Mouse (Mus musculus): ENCODE data around the gene 2610021A01Rik. TPM values are rescaled to one million over a fixed set of nuclear protein-coding genes. Genes with fewer than 3 reads are reported as not detected.

2610021A01Rik gene
- 25.5 TPM for polyA plus RNA-seq (2014; fragmentation: Illumina TruSeq; extraction: RNeasy Lipid Tissue Mini Kit (QIAGEN cat#74804); ENCODE audit: low read depth, low replicate concordance)

GRCm38 (mm10) chr7:41599034-41599813 is at the start of gene 2610021A01Rik:
Gene 2610021A01Rik, plus strand, starts transcription at chr7:41599230.

DNA sequence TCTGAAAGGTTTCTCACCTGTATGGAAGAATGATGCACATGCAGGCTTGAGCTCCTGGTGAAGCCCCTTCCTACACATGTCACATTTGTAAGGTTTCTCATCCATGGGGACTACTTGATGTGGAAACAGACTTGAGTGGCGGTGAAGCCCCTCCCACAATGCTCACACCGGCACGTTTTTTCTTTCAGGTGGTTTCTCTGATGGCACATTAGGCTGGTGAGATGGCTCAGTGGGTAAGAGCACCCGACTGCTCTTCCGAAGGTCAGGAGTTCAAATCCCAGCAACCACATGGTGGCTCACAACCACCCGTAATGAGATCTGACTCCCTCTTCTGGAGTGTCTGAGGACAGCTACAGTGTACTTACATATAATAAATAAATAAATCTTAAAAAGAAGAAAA is 25.5 kb upstream of the 2610021A01Rik start, which contains the start of gene Gm6871:
Gene Gm6871, minus strand, starts transcription at position 101 of the 400 bp plus-strand sequence.

DNA sequence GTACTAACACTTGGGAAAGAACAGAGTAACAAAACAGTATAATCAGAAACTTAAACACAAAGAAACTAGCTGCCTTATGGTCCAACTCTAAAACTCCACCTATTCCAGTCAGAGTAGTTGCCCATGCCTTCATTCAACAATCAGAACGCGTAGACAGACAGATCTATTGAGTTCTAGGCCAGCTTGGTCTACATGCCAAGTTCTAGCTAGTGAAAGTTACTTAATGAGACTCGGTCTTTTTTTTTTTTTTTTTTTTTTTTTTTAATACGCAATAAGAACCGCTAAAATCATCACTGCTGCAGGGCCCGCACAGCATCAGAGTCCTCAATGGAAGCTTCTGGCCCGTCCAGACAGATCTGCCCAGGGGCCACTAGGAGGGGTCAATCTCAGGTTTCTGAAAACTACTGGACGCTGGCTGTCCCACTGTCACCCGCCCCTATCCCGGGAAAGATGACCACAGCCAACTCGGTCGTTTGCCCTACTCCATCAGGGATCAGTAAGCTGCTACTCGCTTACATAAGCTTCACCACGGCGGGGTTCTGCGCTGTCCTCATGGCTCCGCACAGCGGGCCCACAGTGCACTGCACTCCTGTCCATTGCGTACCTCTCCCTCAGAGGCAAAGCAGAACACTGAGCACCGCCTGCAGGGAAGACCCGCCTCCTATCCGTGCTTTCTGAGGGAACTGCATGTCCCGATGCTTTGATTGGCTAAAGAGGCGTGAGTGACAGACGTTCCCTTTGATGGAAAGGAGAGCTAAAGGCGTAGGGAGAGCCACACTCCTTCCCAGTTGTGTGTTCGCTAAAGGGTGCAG is 33.6 kb downstream of the 2610021A01Rik start, which contains the start of gene Zfp788:
Gene Zfp788, plus strand, starts transcription at position 795 of the 812 bp plus-strand sequence.

Other genes with a start within 250 kb of the 2610021A01Rik start
- 57.8 TPM for gene AI987944, start 205.9 kb upstream of the 2610021A01Rik start, polyA plus RNA-seq (2014; fragmentation: Illumina TruSeq; extraction: RNeasy Lipid Tissue Mini Kit (QIAGEN cat#74804); ENCODE audit: low read depth, low replicate concordance)
- 2.3 TPM for gene Vmn2r57, start 150.5 kb upstream of the 2610021A01Rik start, polyA plus RNA-seq (2014; fragmentation: Illumina TruSeq; extraction: RNeasy Lipid Tissue Mini Kit (QIAGEN cat#74804); ENCODE audit: low read depth, low replicate concordance)
- gene Gm20449, start 99.8 kb upstream of the 2610021A01Rik start, polyA plus RNA-seq (2014; fragmentation: Illumina TruSeq; extraction: RNeasy Lipid Tissue Mini Kit (QIAGEN cat#74804); ENCODE audit: low read depth, low replicate concordance) = 0.40 TPM
- 18.6 TPM for gene AW146154, start 99.3 kb upstream of the 2610021A01Rik start, polyA plus RNA-seq (2014; fragmentation: Illumina TruSeq; extraction: RNeasy Lipid Tissue Mini Kit (QIAGEN cat#74804); ENCODE audit: low read depth, low replicate concordance)
- gene Gm6871, start 25.6 kb upstream of the 2610021A01Rik start, polyA plus RNA-seq (2014; fragmentation: Illumina TruSeq; extraction: RNeasy Lipid Tissue Mini Kit (QIAGEN cat#74804); ENCODE audit: low read depth, low replicate concordance) = not detected
- 36.5 TPM for gene Zfp788, start 34.0 kb downstream of the 2610021A01Rik start, polyA plus RNA-seq (2014; fragmentation: Illumina TruSeq; extraction: RNeasy Lipid Tissue Mini Kit (QIAGEN cat#74804); ENCODE audit: low read depth, low replicate concordance)